Mouse (Mus musculus) spleen, adult 2 months (tissue): ENCODE data around the gene Cinp. TPM values are rescaled to one million over a fixed set of nuclear protein-coding genes. Genes with fewer than 3 reads are reported as not detected.

Source experiments
- DNase-seq, 2 experiments: peaks; one replicate each; pipeline versions ENCODE4 v3.0.0 to v3.0.0-alpha.2; 2012 to 2021; ENCODE audit warnings: low spot score in 2 of 2, low read depth in 1 of 2
- H3K27ac ChIP-seq: fragments of 200-500 bp; 2 replicates; pipeline ENCODE4 v1.5.1; 2012; ENCODE audit warnings: low read length, inconsistent platforms; ENCODE audit not compliant: insufficient read depth
- H3K27me3 ChIP-seq: fragments of 200-500 bp; 2 replicates; pipeline ENCODE4 v1.6.1; 2012; ENCODE audit warnings: mild to moderate bottlenecking, moderate library complexity, low read length, inconsistent platforms; ENCODE audit not compliant: control insufficient read depth, insufficient read depth
- H3K36me3 ChIP-seq: fragments of 200-500 bp; 2 replicates; pipeline ENCODE4 v1.6.1; 2012; ENCODE audit warnings: mild to moderate bottlenecking, low read length, inconsistent platforms; ENCODE audit not compliant: control insufficient read depth, insufficient read depth
- H3K4me1 ChIP-seq: fragments of 200-500 bp; 2 replicates; pipeline ENCODE4 v1.6.1; 2011; ENCODE audit warnings: inconsistent platforms; ENCODE audit not compliant: control insufficient read depth, insufficient read depth, insufficient read length
- H3K4me3 ChIP-seq: fragments of 200-500 bp; 2 replicates; pipeline ENCODE4 v1.5.1; 2011; ENCODE audit warnings: mild to moderate bottlenecking, inconsistent platforms; ENCODE audit not compliant: insufficient read depth, insufficient read length; ENCODE audit errors: extremely low read depth
- CTCF ChIP-seq: fragments of 200-500 bp; IDR thresholded peaks from 2 replicates; pipeline ENCODE4 v1.5.1; 2011; ENCODE audit warnings: mild to moderate bottlenecking, inconsistent platforms; ENCODE audit not compliant: insufficient read depth, insufficient read length, insufficient replicate concordance; ENCODE audit errors: extremely low read depth
- POLR2A ChIP-seq: fragments of 200-500 bp; IDR thresholded peaks from 2 replicates; pipeline ENCODE4 v1.6.1; 2011; ENCODE audit warnings: low read depth, low read length, inconsistent platforms
- WGBS: fragments of 180-500 bp; shearing (Covaris S2); methylation state at CpG from one replicate; pipeline ENCODE4 v1.1.7; 2018; 5-methylcytosine and 5-hydroxymethylcytosine counted together
- polyA plus RNA-seq: library from polyadenylated mRNA; depleted of rRNA; stranded (reverse); fragments of >200 nt; gene quantifications from 2 replicates; pipeline ENCODE4 v1.2.3, GENCODE M21; 2012; rRNA removed

Gene Cinp
- 22.9 and 35.8 TPM in 2 replicates for polyA plus RNA-seq

- Histone ChIP-seq H3K27me3 (no peaks in the 10 kb centered on the region), H3K4me3 (peak within 1 kb of the TSS; percentile 88), H3K36me3 (no peaks in the 10 kb centered on the region), H3K27ac (peak within 1 kb of the TSS; percentile 45), H3K4me1 (peaks cover 6% of the 10 kb centered on the region; the same call in 1 of the 2 replicates)
- TF ChIP-seq CTCF (no peak), POLR2A (no peak; the same call in none of the 2 replicates)
- peak; percentile 96 to 98 for DNase-seq
- 1% methylated on average over 72 of the region's 74 CpGs for WGBS
Observed at GRCm38 (mm10) chr12:110889036-110890020, at the start of gene Cinp, which contains the start of gene Tecpr2. Gene Cinp, minus strand, starts transcription at chr12:110889145. Gene Tecpr2, plus strand, starts transcription at chr12:110889264.

- Histone ChIP-seq H3K27ac (no peak overlapping the region), H3K27me3 (no peaks in the 10 kb centered on the region), H3K4me3 (no peak overlapping the region), H3K4me1 (no peaks in the 10 kb centered on the region; the same call in 1 of the 2 replicates), H3K36me3 (no peaks in the 10 kb centered on the region; the same call in 1 of the 2 replicates)
- TF ChIP-seq CTCF: no peak
- TF ChIP-seq POLR2A: no peak
- WGBS: 88% methylated on average over 5 of the region's 5 CpGs
- no peak for DNase-seq
Observed at GRCm38 (mm10) chr12:110937496-110937895, 48.6 kb upstream of the Cinp start.

GRCm38 (mm10) chr12:110935983-110936620 lies 47.2 kb upstream of the Cinp start:
- peak; percentile 85 for TF ChIP-seq CTCF
- TF ChIP-seq POLR2A: no peak
- Histone ChIP-seq H3K27me3 (no peaks in the 10 kb centered on the region), H3K4me3 (no peak overlapping the region), H3K36me3 (no peaks in the 10 kb centered on the region), H3K4me1 (no peaks in the 10 kb centered on the region; the same call in 1 of the 2 replicates), H3K27ac (no peak overlapping the region)
- DNase-seq: peak; percentile 26 to 62
- 83% methylated on average over 9 of the region's 9 CpGs for whole genome bisulfite sequencing

- no peak for DNase-seq
- Histone ChIP-seq H3K27me3 (no peaks in the 10 kb centered on the region), H3K4me3 (no peak overlapping the region), H3K27ac (0 out of 2 replicates have a peak overlapping the region, but pooled peaks have one; percentile 20), H3K36me3 (no peaks in the 10 kb centered on the region), H3K4me1 (no peaks in the 10 kb centered on the region)
- 77% methylated on average over 5 of the region's 5 CpGs for WGBS
- TF ChIP-seq POLR2A (no peak), CTCF (no peak)
Observed at GRCm38 (mm10) chr12:110932820-110933219, 43.9 kb upstream of the Cinp start.

- no peak for TF ChIP-seq CTCF
- TF ChIP-seq POLR2A: no peak
- H3K4me1 ChIP-seq: no peaks in the 10 kb centered on the region
- no peak overlapping the region for H3K4me3 ChIP-seq
- H3K27me3 ChIP-seq: no peaks in the 10 kb centered on the region
- H3K27ac ChIP-seq: no peak overlapping the region
- H3K36me3 ChIP-seq: no peaks in the 10 kb centered on the region
- DNase-seq: no peak
- 88% methylated on average over 5 of the region's 5 CpGs for WGBS
Observed at GRCm38 (mm10) chr12:110921572-110921971, 32.6 kb upstream of the Cinp start.

- Histone ChIP-seq H3K4me1 (no peaks in the 10 kb centered on the region), H3K4me3 (no peak overlapping the region), H3K36me3 (no peaks in the 10 kb centered on the region), H3K27me3 (no peaks in the 10 kb centered on the region), H3K27ac (no peak overlapping the region)
- no peak for DNase-seq
- 92% methylated on average over 4 of the region's 4 CpGs for WGBS
- TF ChIP-seq CTCF (no peak), POLR2A (no peak)
Observed at GRCm38 (mm10) chr12:110920254-110920653, 31.3 kb upstream of the Cinp start.
